Mouse (Mus musculus) stomach, embryonic 15.5 days (tissue): ENCODE results near the gene Nkiras1. TPM values are rescaled to one million over a fixed set of nuclear protein-coding genes. Genes with fewer than 3 reads are reported as not detected.
"Not testable (repeated sequence)": the region's sequence is repeated elsewhere in the genome, so short reads cannot be mapped to it uniquely, and the experiment has no call there.

ENCODE experiments used
- ATAC-seq: fragments of 200-750 bp; cut with Nextera tagmentation; 2 replicates; pipeline ENCODE4 v1.8.0; 2017; ENCODE audit warnings: low read depth, moderate number of reproducible peaks, moderate TSS enrichment; ENCODE audit not compliant: insufficient read depth, low FRiP score
- H3K27ac ChIP-seq: fragments of 300-500 bp; sonication (generic); 2 replicates; pipeline ENCODE4 v1.5.1; 2015; ENCODE audit warnings: mild to moderate bottlenecking, inconsistent platforms
- H3K27me3 ChIP-seq: fragments of 300-500 bp; sonication (generic); replicated peaks from 2 replicates; pipeline ENCODE4 v1.6.1; 2015; ENCODE audit warnings: inconsistent platforms
- H3K36me3 ChIP-seq: fragments of 300-500 bp; sonication (generic); 2 replicates; pipeline ENCODE4 v1.6.1; 2015; ENCODE audit warnings: inconsistent platforms
- H3K4me1 ChIP-seq: fragments of 300-500 bp; sonication (generic); 2 replicates; pipeline ENCODE4 v1.6.1; 2015; ENCODE audit warnings: inconsistent platforms
- H3K4me2 ChIP-seq: fragments of 300-500 bp; sonication (generic); 2 replicates; pipeline ENCODE4 v1.6.1; 2015; ENCODE audit warnings: mild to moderate bottlenecking, inconsistent platforms
- H3K4me3 ChIP-seq: fragments of 300-500 bp; sonication (generic); replicated peaks from 2 replicates; pipeline ENCODE4 v1.5.1; 2015; ENCODE audit warnings: inconsistent platforms
- H3K9ac ChIP-seq: fragments of 300-500 bp; sonication (generic); 2 replicates; pipeline ENCODE4 v1.6.1; 2015; ENCODE audit warnings: inconsistent platforms
- H3K9me3 ChIP-seq: fragments of 300-500 bp; sonication (generic); 2 replicates; pipeline ENCODE4 v1.6.1; 2016; ENCODE audit warnings: inconsistent platforms
- WGBS: fragments of 180-500 bp; shearing (Covaris S2); methylation state at CpG from one replicate; pipeline ENCODE4 v1.1.7; 2015; 5-methylcytosine and 5-hydroxymethylcytosine counted together
- polyA plus RNA-seq: library from polyadenylated mRNA; unstranded; fragments of >200 nt; fragmentation: Nextera tagmentation; extraction: Ambion mirVana; gene quantifications from 2 replicates; pipeline ENCODE4 v1.2.1, GENCODE M21; 2015

The Nkiras1 gene
- polyA plus RNA-seq: 17.2 and 17.7 TPM in 2 replicates

- WGBS: under 1% methylated on average over 78 of the region's 78 CpGs
These were observed at the start of gene Nkiras1, which contains the start of gene Rpl15 for GRCm38 (mm10) chr14:18270529-18271441. Gene Nkiras1 (plus strand): TSS chr14:18271136. Gene Rpl15 (minus strand): TSS chr14:18271391.

DNA sequence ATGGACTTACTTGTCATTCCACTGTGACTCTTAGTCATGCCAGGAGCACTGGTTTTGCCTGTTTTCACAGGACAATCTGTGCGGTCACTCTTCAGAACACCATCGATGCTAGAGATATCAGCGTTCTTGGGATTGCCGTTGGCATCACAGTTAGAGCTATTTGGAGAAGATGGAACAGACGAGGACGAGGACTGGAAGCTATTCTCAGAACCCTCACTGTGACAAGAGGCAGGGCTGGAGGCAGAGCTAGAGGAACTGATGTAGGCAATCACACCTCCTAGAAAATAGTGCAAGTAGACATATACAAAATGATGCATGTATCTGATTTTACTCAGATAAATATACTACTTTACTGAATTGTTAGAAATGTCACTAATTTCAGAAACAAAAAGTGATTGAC lies 49.0 kb upstream of the Nkiras1 start:
- Histone ChIP-seq H3K4me3 (no peak overlapping the region), H3K9ac (no peak overlapping the region), H3K9me3 (no peaks in the 10 kb centered on the region), H3K27ac (no peak overlapping the region), H3K27me3 (no peaks in the 10 kb centered on the region), H3K4me2 (no peak overlapping the region), H3K4me1 (no peaks in the 10 kb centered on the region), H3K36me3 (no peaks in the 10 kb centered on the region)
- WGBS: 86% methylated on average over 6 of the region's 6 CpGs
- no peak for ATAC-seq

More at GRCm38 (mm10) chr14:18270529-18271441, at the start of gene Nkiras1, which contains the start of gene Rpl15:
- Histone ChIP-seq H3K27ac (peak within 1 kb of the TSS; percentile 77), H3K4me1 (no peaks in the 10 kb centered on the region), H3K4me3 (peak within 1 kb of the TSS; percentile 87), H3K9ac (peak within 1 kb of the TSS; percentile 77), H3K36me3 (peaks cover 11% of the 10 kb centered on the region; the same call in 1 of the 2 replicates), H3K4me2 (peak within 1 kb of the TSS; percentile 62), H3K27me3 (no peaks in the 10 kb centered on the region), H3K9me3 (no peaks in the 10 kb centered on the region)
- peak; percentile 100 for ATAC-seq

GRCm38 (mm10) chr14:18225431-18225830 lies 45.5 kb upstream of the Nkiras1 start:
- not testable (repeated sequence) for ATAC-seq, H3K9ac ChIP-seq

GRCm38 (mm10) chr14:18226181-18226580 lies 44.8 kb upstream of the Nkiras1 start:
- H3K9ac ChIP-seq, H3K27ac ChIP-seq, H3K4me1 ChIP-seq, H3K4me2 ChIP-seq, H3K27me3 ChIP-seq, ATAC-seq, H3K4me3 ChIP-seq, H3K9me3 ChIP-seq, H3K36me3 ChIP-seq: not testable (repeated sequence)
- WGBS: 74% methylated on average over 11 of the region's 11 CpGs

More at GRCm38 (mm10) chr14:18225431-18225830, 45.5 kb upstream of the Nkiras1 start:
- H3K4me3 ChIP-seq, H3K36me3 ChIP-seq, H3K4me2 ChIP-seq, H3K27ac ChIP-seq, H3K9me3 ChIP-seq, H3K4me1 ChIP-seq, H3K27me3 ChIP-seq: not testable (repeated sequence)
- 91% methylated on average over 11 of the region's 11 CpGs for WGBS

DNA sequence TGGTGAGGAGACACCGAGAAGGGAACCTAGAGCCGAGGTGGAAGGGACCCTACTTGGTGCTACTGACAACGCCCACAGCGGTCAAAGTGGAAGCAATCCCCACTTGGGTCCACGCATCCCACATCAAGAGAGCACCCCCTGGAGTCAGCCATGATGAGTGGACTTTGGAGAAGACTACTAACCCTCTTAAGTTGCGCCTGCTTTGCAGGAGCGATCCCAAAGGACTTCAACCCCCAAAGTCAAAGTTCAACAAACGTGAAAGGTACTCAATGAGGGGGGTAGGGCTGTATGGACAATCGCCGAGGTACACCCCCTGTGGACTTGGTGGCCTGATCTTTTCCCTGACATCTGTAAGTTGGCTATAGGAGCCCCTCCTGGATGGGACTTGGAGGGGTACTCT lies 41.2 kb upstream of the Nkiras1 start:
- not testable (repeated sequence) for H3K9me3 ChIP-seq, H3K36me3 ChIP-seq, H3K4me2 ChIP-seq, H3K4me3 ChIP-seq, ATAC-seq, H3K27ac ChIP-seq, H3K4me1 ChIP-seq, H3K9ac ChIP-seq, H3K27me3 ChIP-seq
- WGBS: 92% methylated on average over 10 of the region's 10 CpGs

DNA sequence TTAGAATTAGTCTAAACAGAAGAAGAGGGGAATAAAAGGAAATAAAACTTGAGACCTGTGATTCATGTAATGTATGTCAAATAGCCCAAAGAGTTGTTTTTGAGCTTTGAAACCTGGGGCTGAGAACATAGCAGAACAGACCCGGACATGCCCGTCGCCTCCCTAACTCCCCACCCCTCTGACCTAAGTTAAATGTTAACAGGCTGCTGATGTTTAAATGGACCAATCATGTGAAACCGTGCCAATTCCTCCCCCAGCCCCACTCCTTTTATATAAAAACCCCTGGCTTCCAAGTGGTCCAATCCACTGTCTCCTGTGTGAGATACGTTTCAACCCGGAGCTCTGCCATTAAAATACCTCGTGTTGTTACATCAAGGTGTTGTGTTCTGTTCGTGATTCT lies 39.1 kb upstream of the Nkiras1 start:
- not testable (repeated sequence) for H3K27me3 ChIP-seq, H3K9me3 ChIP-seq, H3K4me3 ChIP-seq, H3K9ac ChIP-seq, H3K4me1 ChIP-seq, H3K4me2 ChIP-seq, H3K36me3 ChIP-seq, ATAC-seq, H3K27ac ChIP-seq
- 89% methylated on average over 8 of the region's 8 CpGs for whole genome bisulfite sequencing

- Histone ChIP-seq H3K4me2 (no peak overlapping the region), H3K27me3 (no peaks in the 10 kb centered on the region), H3K9me3 (no peaks in the 10 kb centered on the region), H3K4me3 (no peak overlapping the region), H3K4me1 (0 out of 2 replicates have a peak, but pooled peaks cover 3% of the 10 kb centered on the region), H3K36me3 (no peaks in the 10 kb centered on the region), H3K9ac (no peak overlapping the region), H3K27ac (no peak overlapping the region)
- ATAC-seq: no peak
- WGBS: 86% methylated on average over 2 of the region's 2 CpGs
These were observed 37.9 kb upstream of the Nkiras1 start for GRCm38 (mm10) chr14:18233076-18233475.

- Histone ChIP-seq H3K27me3 (no peaks in the 10 kb centered on the region), H3K9ac (no peak overlapping the region), H3K4me1 (0 out of 2 replicates have a peak, but pooled peaks cover 3% of the 10 kb centered on the region), H3K9me3 (no peaks in the 10 kb centered on the region), H3K4me2 (no peak overlapping the region), H3K27ac (peak overlapping the region; percentile 55; the same call in 1 of the 2 replicates), H3K36me3 (no peaks in the 10 kb centered on the region), H3K4me3 (no peak overlapping the region)
- no peak for ATAC-seq
- WGBS: 47% methylated on average over 5 of the region's 5 CpGs
These were observed 36.7 kb upstream of the Nkiras1 start for GRCm38 (mm10) chr14:18233981-18234960.

DNA sequence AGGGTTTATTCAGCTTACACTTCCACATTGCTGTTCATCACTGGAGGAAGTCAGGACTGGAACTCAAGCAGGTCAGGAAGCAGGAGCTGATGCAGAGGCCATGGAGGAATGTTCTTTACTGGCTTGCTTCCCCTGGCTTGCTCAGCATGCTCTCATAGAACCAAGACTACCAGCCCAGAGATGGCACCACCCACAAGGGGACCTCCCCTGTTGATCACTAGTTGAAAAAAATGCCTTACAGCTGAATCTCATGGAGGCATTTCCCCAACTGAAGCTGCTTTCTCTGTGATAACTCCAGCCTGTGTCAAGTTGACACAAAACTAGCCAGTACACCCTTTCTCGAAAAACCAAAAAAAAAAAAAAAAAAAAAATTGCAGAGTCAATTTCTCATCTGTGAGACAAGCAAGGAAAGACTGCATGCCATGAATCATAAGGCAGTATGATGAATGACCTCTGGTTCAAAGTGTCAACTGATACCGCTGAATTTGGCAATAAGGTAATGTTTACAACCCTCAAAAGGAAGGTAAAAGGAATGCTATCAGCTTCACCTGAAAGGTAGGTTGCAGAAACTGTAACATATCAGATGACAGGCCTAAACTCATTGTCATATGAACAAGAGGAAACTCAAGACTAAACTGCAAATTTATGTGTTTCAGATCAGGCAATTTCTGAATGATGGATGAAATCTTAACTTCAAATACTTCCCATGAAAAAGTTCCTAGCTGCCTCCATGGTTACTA lies 34.3 kb upstream of the Nkiras1 start:
- H3K9me3 ChIP-seq, H3K36me3 ChIP-seq, H3K9ac ChIP-seq, H3K4me1 ChIP-seq, H3K4me3 ChIP-seq, ATAC-seq, H3K27ac ChIP-seq, H3K27me3 ChIP-seq, H3K4me2 ChIP-seq: not testable (repeated sequence)
- WGBS: 57% methylated on average over 2 of the region's 2 CpGs

GRCm38 (mm10) chr14:18237381-18237780 lies 33.6 kb upstream of the Nkiras1 start:
- Histone ChIP-seq H3K4me3 (no peak overlapping the region), H3K9ac (no peak overlapping the region; the same call in 1 of the 2 replicates), H3K36me3 (no peaks in the 10 kb centered on the region), H3K4me2 (peak overlapping the region; percentile 77; the same call in 1 of the 2 replicates), H3K27me3 (no peaks in the 10 kb centered on the region), H3K9me3 (no peaks in the 10 kb centered on the region), H3K4me1 (0 out of 2 replicates have a peak, but pooled peaks cover 6% of the 10 kb centered on the region), H3K27ac (no peak overlapping the region)
- ATAC-seq: no peak
- WGBS: 64% methylated on average over 4 of the region's 4 CpGs
